Mouse (Mus musculus): ENCODE measurements around the gene Tmcc1.

The Tmcc1 gene

GRCm38 (mm10) chr6:115990479-115990878 lies 202.8 kb downstream of the Tmcc1 start:
- no peak for DNase-seq

GRCm38 (mm10) chr6:115990056-115990455 lies 203.2 kb downstream of the Tmcc1 start:
- DNase-seq = no peak

GRCm38 (mm10) chr6:115989607-115990006 lies 203.7 kb downstream of the Tmcc1 start:
- DNase-seq = no peak

GRCm38 (mm10) chr6:115989032-115989431 lies 204.3 kb downstream of the Tmcc1 start:
- DNase-seq = no peak

- DNase-seq = no peak
Observed at GRCm38 (mm10) chr6:115987096-115987747, 206.1 kb downstream of the Tmcc1 start.

- DNase-seq = no peak
Observed at GRCm38 (mm10) chr6:115986472-115987095, 206.7 kb downstream of the Tmcc1 start.

GRCm38 (mm10) chr6:115985622-115986021 lies 207.7 kb downstream of the Tmcc1 start:
- no peak for DNase-seq

GRCm38 (mm10) chr6:115984580-115984979 lies 208.7 kb downstream of the Tmcc1 start:
- no peak for DNase-seq

- DNase-seq = no peak
Observed at GRCm38 (mm10) chr6:115983306-115984038, 209.8 kb downstream of the Tmcc1 start.

- DNase-seq = no peak
Observed at GRCm38 (mm10) chr6:115982889-115983288, 210.4 kb downstream of the Tmcc1 start.

- DNase-seq = no peak
Observed at GRCm38 (mm10) chr6:115978596-115978995, 214.7 kb downstream of the Tmcc1 start.

- DNase-seq = no peak
Observed at GRCm38 (mm10) chr6:115977810-115978209, 215.5 kb downstream of the Tmcc1 start.

- no peak for DNase-seq
Observed at GRCm38 (mm10) chr6:115975606-115976005, 217.7 kb downstream of the Tmcc1 start.

GRCm38 (mm10) chr6:115973881-115974662 lies 219.2 kb downstream of the Tmcc1 start:
- DNase-seq = no peak

- DNase-seq = no peak
Observed at GRCm38 (mm10) chr6:115973139-115973875, 220.0 kb downstream of the Tmcc1 start.

GRCm38 (mm10) chr6:115972083-115972764 lies 221.1 kb downstream of the Tmcc1 start:
- DNase-seq = no peak

GRCm38 (mm10) chr6:115971273-115972060 lies 221.8 kb downstream of the Tmcc1 start:
- no peak for DNase-seq

- DNase-seq = no peak
Observed at GRCm38 (mm10) chr6:115969952-115970351, 223.3 kb downstream of the Tmcc1 start.

- no peak for DNase-seq
Observed at GRCm38 (mm10) chr6:115969103-115969502, 224.2 kb downstream of the Tmcc1 start.

GRCm38 (mm10) chr6:115968700-115969099 lies 224.6 kb downstream of the Tmcc1 start:
- DNase-seq = no peak

Measured in embryo, embryonic 11 days (tissue).